Mouse (Mus musculus): ENCODE measurements around the gene Glmp.
"Not testable (repeated sequence)": the region's sequence is repeated elsewhere in the genome, so short reads cannot be mapped to it uniquely, and the experiment has no call there.

Gene Glmp

GRCm38 (mm10) chr3:88336058-88337013 is 11.5 kb downstream of the Glmp start, which contains the start of the genes Tmem79 and Smg5:
Gene Tmem79 (minus strand): TSS chr3:88336148.
Gene Smg5 (plus strand): TSS chr3:88336260.
- DNase-seq, result peak; percentile 93 to 94

- no peak for DNase-seq
These were observed 12.7 kb downstream of the Glmp start for GRCm38 (mm10) chr3:88337367-88338020.

GRCm38 (mm10) chr3:88338316-88338715 is 13.5 kb downstream of the Glmp start:
- no peak for DNase-seq

GRCm38 (mm10) chr3:88339006-88339405 is 14.2 kb downstream of the Glmp start:
- no peak for DNase-seq

GRCm38 (mm10) chr3:88350732-88351131 is 25.9 kb downstream of the Glmp start:
- DNase-seq, result no peak

GRCm38 (mm10) chr3:88352907-88353306 is 28.1 kb downstream of the Glmp start:
- DNase-seq, result no peak

- no peak for DNase-seq
These were observed 29.8 kb downstream of the Glmp start for GRCm38 (mm10) chr3:88354396-88355165.

- no peak for DNase-seq
These were observed 34.8 kb downstream of the Glmp start for GRCm38 (mm10) chr3:88359584-88359983.

- no peak for DNase-seq
These were observed 35.2 kb downstream of the Glmp start for GRCm38 (mm10) chr3:88359989-88360388.

GRCm38 (mm10) chr3:88361096-88361495 is 36.3 kb downstream of the Glmp start:
- no peak for DNase-seq

- no peak for DNase-seq
These were observed 36.9 kb downstream of the Glmp start for GRCm38 (mm10) chr3:88361612-88362313.

- DNase-seq, result no peak
These were observed 38.9 kb downstream of the Glmp start for GRCm38 (mm10) chr3:88363700-88364099.

- DNase-seq, result no peak
These were observed 39.5 kb downstream of the Glmp start, which contains the start of gene Paqr6 for GRCm38 (mm10) chr3:88364337-88364736. Gene Paqr6 (plus strand): TSS chr3:88364584.

- DNase-seq, result no peak
These were observed 41.0 kb downstream of the Glmp start for GRCm38 (mm10) chr3:88365705-88366361.

- DNase-seq, result peak; percentile 74 to 77
These were observed 42.1 kb downstream of the Glmp start for GRCm38 (mm10) chr3:88366830-88367428.

- not testable (repeated sequence) for DNase-seq
These were observed 42.7 kb downstream of the Glmp start for GRCm38 (mm10) chr3:88367517-88367916.

- not testable (repeated sequence) for DNase-seq
These were observed 43.7 kb downstream of the Glmp start for GRCm38 (mm10) chr3:88368511-88368910.

GRCm38 (mm10) chr3:88372643-88373042 is 47.8 kb downstream of the Glmp start, which contains the start of gene Bglap3:
Gene Bglap3 (minus strand): TSS chr3:88372743.
- DNase-seq, result not testable (repeated sequence)

- peak; percentile 39 to 58 for DNase-seq
These were observed 51.2 kb downstream of the Glmp start for GRCm38 (mm10) chr3:88375750-88376626.

- DNase-seq, result not testable (repeated sequence)
These were observed 51.8 kb downstream of the Glmp start for GRCm38 (mm10) chr3:88376644-88377043.

Data from thymus, adult 18-20 months (tissue).